Mouse (Mus musculus): ENCODE results near the gene Myb. TPM values are rescaled to one million over a fixed set of nuclear protein-coding genes. Genes with fewer than 3 reads are reported as not detected.

The Myb gene
- total RNA-seq, 4 experiments from 2014 or later: 0.17 TPM; not detected in 3

- DNase-seq (ENCODE audit: low spot score): no peak
These were observed 32.6 kb downstream of the Myb start for GRCm38 (mm10) chr10:21128086-21128611.

- no peak for DNase-seq (ENCODE audit: low spot score)
These were observed 42.4 kb downstream of the Myb start for GRCm38 (mm10) chr10:21118341-21118740.

GRCm38 (mm10) chr10:21114459-21114858, 46.3 kb downstream of the Myb start:
- no peak for DNase-seq (ENCODE audit: low spot score)

GRCm38 (mm10) chr10:21112689-21113088, 48.1 kb downstream of the Myb start:
- DNase-seq (ENCODE audit: low spot score): no peak

GRCm38 (mm10) chr10:21109337-21110056, 51.3 kb downstream of the Myb start:
- no peak for DNase-seq (ENCODE audit: low spot score)

- DNase-seq (ENCODE audit: low spot score): no peak
These were observed 52.0 kb downstream of the Myb start for GRCm38 (mm10) chr10:21108796-21109195.

- no peak for DNase-seq (ENCODE audit: low spot score)
These were observed 52.6 kb downstream of the Myb start for GRCm38 (mm10) chr10:21108182-21108581.

GRCm38 (mm10) chr10:21105206-21105605, 55.6 kb downstream of the Myb start:
- no peak for DNase-seq (ENCODE audit: low spot score)

- DNase-seq (ENCODE audit: low spot score): no peak
These were observed 58.1 kb downstream of the Myb start for GRCm38 (mm10) chr10:21102689-21103088.

- no peak for DNase-seq (ENCODE audit: low spot score)
These were observed 58.8 kb downstream of the Myb start for GRCm38 (mm10) chr10:21101948-21102347.

- no peak for DNase-seq (ENCODE audit: low spot score)
These were observed 60.0 kb downstream of the Myb start for GRCm38 (mm10) chr10:21100646-21101249.

- no peak for DNase-seq (ENCODE audit: low spot score)
These were observed 61.3 kb downstream of the Myb start for GRCm38 (mm10) chr10:21099515-21099914.

- DNase-seq (ENCODE audit: low spot score): no peak
These were observed 65.2 kb downstream of the Myb start for GRCm38 (mm10) chr10:21095541-21095940.

- DNase-seq (ENCODE audit: low spot score): no peak
These were observed 65.9 kb downstream of the Myb start for GRCm38 (mm10) chr10:21094896-21095295.

- DNase-seq (ENCODE audit: low spot score): no peak
These were observed 67.5 kb downstream of the Myb start for GRCm38 (mm10) chr10:21093301-21093700.

- no peak for DNase-seq (ENCODE audit: low spot score)
These were observed 68.1 kb downstream of the Myb start for GRCm38 (mm10) chr10:21092501-21093270.

GRCm38 (mm10) chr10:21090922-21091700, 69.7 kb downstream of the Myb start:
- DNase-seq (ENCODE audit: low spot score): no peak

GRCm38 (mm10) chr10:21089541-21089940, 71.2 kb downstream of the Myb start:
- no peak for DNase-seq (ENCODE audit: low spot score)

GRCm38 (mm10) chr10:21087614-21088232, 73.1 kb downstream of the Myb start:
- DNase-seq (ENCODE audit: low spot score): no peak

- no peak for DNase-seq (ENCODE audit: low spot score)
These were observed 75.7 kb downstream of the Myb start for GRCm38 (mm10) chr10:21085044-21085443.

- DNase-seq (ENCODE audit: low spot score): no peak
These were observed 77.3 kb downstream of the Myb start for GRCm38 (mm10) chr10:21083391-21083918.

All from heart, adult 8-10 months (tissue).